Mouse (Mus musculus): ENCODE data around the gene Amn1. TPM values are rescaled to one million over a fixed set of nuclear protein-coding genes. Genes with fewer than 3 reads are reported as not detected.

Gene Amn1
- polyA plus RNA-seq, 1 experiment from 2014 or later, result 110 TPM

- 67% methylated on average over 4 of the region's 4 CpGs for whole genome bisulfite sequencing
- no peak overlapping the region for H3K4me2 ChIP-seq (replicated peaks)
- no peak overlapping the region for H3K27ac ChIP-seq
- H3K36me3 ChIP-seq (replicated peaks; ENCODE audit: control insufficient read depth, insufficient read depth), result no peaks in the 10 kb centered on the region
- ATAC-seq (ENCODE audit: low FRiP score) (no peak), DNase-seq (ENCODE audit: low spot score) (peak; percentile 33)
- no peaks in the 10 kb centered on the region for H3K4me1 ChIP-seq (replicated peaks; ENCODE audit: control insufficient read depth, insufficient read depth, low read length)
- H3K9ac ChIP-seq, result no peak overlapping the region
- H3K27me3 ChIP-seq (ENCODE audit: control insufficient read depth, insufficient read depth, low read length), result no peaks in the 10 kb centered on the region
- H3K9me3 ChIP-seq (ENCODE audit: control insufficient read depth, low read length), result no peaks in the 10 kb centered on the region
- H3K4me3 ChIP-seq (replicated peaks; ENCODE audit: low read length), result no peak overlapping the region
These were observed 61.8 kb downstream of the Amn1 start for GRCm38 (mm10) chr6:149126675-149127074.

DNA sequence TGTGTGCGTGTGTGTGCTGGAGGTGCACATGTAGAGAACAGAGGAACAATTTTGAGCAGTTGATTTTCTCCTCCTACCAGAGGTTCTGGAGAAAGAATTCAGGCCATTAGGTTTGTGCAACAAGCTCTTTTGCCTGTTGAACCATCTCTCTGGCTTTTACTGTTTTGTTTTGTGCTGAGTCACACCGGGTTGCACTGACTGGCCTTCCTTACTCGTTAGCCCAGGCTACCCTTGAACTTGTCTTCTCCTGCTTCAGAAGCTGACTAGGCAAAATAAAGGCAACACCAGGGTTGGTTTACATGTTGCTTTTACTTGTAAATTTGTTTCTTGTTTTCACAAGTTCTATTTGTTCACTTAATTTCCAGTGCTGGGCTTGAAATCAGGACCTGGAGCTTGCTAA, 65.5 kb downstream of the Amn1 start:
- H3K4me1 ChIP-seq (replicated peaks; ENCODE audit: control insufficient read depth, insufficient read depth, low read length), result no peaks in the 10 kb centered on the region
- H3K27me3 ChIP-seq (ENCODE audit: control insufficient read depth, insufficient read depth, low read length), result no peaks in the 10 kb centered on the region
- WGBS, result 78% methylated on average over 3 of the region's 3 CpGs
- no peaks in the 10 kb centered on the region for H3K36me3 ChIP-seq (replicated peaks; ENCODE audit: control insufficient read depth, insufficient read depth)
- DNase-seq (ENCODE audit: low spot score) (no peak), ATAC-seq (ENCODE audit: low FRiP score) (no peak)
- H3K4me2 ChIP-seq (replicated peaks), result no peak overlapping the region
- no peak overlapping the region for H3K27ac ChIP-seq
- H3K9me3 ChIP-seq (ENCODE audit: control insufficient read depth, low read length), result no peaks in the 10 kb centered on the region
- no peak overlapping the region for H3K9ac ChIP-seq
- no peak overlapping the region for H3K4me3 ChIP-seq (replicated peaks; ENCODE audit: low read length)

GRCm38 (mm10) chr6:149119853-149120252, 68.7 kb downstream of the Amn1 start:
- H3K36me3 ChIP-seq (replicated peaks; ENCODE audit: control insufficient read depth, insufficient read depth), result no peaks in the 10 kb centered on the region
- H3K27me3 ChIP-seq (ENCODE audit: control insufficient read depth, insufficient read depth, low read length), result no peaks in the 10 kb centered on the region
- H3K4me1 ChIP-seq (replicated peaks; ENCODE audit: control insufficient read depth, insufficient read depth, low read length), result no peaks in the 10 kb centered on the region
- H3K9ac ChIP-seq, result no peak overlapping the region
- H3K9me3 ChIP-seq (ENCODE audit: control insufficient read depth, low read length), result no peaks in the 10 kb centered on the region
- ATAC-seq (ENCODE audit: low FRiP score) (peak; percentile 69; the same call in 1 of the 2 replicates), DNase-seq (ENCODE audit: low spot score) (peak; percentile 89)
- H3K4me3 ChIP-seq (replicated peaks; ENCODE audit: low read length), result no peak overlapping the region
- WGBS, result 39% methylated on average over 2 of the region's 2 CpGs
- no peak overlapping the region for H3K27ac ChIP-seq
- H3K4me2 ChIP-seq (replicated peaks), result no peak overlapping the region

DNA sequence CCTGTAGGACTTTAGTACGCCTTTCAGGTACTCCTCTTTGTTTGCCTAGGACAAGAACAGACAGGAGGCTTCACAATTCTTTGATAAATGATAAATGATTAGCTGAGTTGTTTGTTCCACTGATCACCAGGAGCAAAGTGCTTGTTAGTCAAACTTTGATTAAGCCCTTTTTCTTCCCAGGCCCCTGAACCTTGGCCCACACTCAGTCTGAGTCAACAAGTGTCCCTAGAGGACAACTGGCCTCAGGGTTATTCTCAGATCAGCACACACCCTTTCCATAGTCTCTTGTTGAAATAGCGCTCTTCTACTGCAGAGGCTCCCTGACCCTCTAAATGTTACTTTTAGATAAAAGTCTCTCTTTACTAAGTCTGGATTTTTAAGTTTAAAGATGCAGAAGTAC, 69.6 kb downstream of the Amn1 start:
- Histone ChIP-seq H3K4me2 (replicated peaks) (no peak overlapping the region), H3K27me3 (ENCODE audit: control insufficient read depth, insufficient read depth, low read length) (no peaks in the 10 kb centered on the region), H3K9ac (no peak overlapping the region), H3K27ac (no peak overlapping the region), H3K4me1 (replicated peaks; ENCODE audit: control insufficient read depth, insufficient read depth, low read length) (no peaks in the 10 kb centered on the region), H3K9me3 (ENCODE audit: control insufficient read depth, low read length) (no peaks in the 10 kb centered on the region), H3K36me3 (replicated peaks; ENCODE audit: control insufficient read depth, insufficient read depth) (no peaks in the 10 kb centered on the region), H3K4me3 (replicated peaks; ENCODE audit: low read length) (no peak overlapping the region)
- DNase-seq (ENCODE audit: low spot score) (no peak), ATAC-seq (ENCODE audit: low FRiP score) (no peak)
- 67% methylated on average over 2 of the region's 2 CpGs for WGBS

DNA sequence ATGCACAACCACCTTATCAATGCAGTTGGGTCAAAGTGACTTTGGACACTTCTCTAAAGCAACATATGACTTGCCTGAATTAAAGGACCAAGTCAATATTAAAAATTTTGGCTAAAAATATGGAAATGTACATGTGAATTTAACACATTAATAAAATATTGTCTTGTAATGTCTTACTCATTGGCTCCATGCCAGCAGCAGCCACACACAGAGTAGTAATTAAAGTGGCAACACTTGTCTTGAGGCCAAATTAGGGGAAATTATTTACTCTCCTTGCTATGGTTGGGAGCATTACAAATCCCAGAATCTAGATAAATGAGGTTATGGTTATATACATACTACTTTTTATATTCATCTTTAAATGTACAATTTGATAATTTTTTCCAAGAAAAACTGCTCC, 71.5 kb downstream of the Amn1 start:
- no peaks in the 10 kb centered on the region for H3K9me3 ChIP-seq (ENCODE audit: control insufficient read depth, low read length)
- H3K27me3 ChIP-seq (ENCODE audit: control insufficient read depth, insufficient read depth, low read length), result no peaks in the 10 kb centered on the region
- H3K4me1 ChIP-seq (replicated peaks; ENCODE audit: control insufficient read depth, insufficient read depth, low read length), result no peaks in the 10 kb centered on the region
- DNase-seq (ENCODE audit: low spot score), result no peak
- no peaks in the 10 kb centered on the region for H3K36me3 ChIP-seq (replicated peaks; ENCODE audit: control insufficient read depth, insufficient read depth)
- H3K9ac ChIP-seq, result no peak overlapping the region
- H3K27ac ChIP-seq, result no peak overlapping the region
- no peak overlapping the region for H3K4me2 ChIP-seq (replicated peaks)
- no peak overlapping the region for H3K4me3 ChIP-seq (replicated peaks; ENCODE audit: low read length)
- ATAC-seq (ENCODE audit: low FRiP score), result no peak

GRCm38 (mm10) chr6:149108909-149109308, 79.6 kb downstream of the Amn1 start:
- no peak overlapping the region for H3K4me2 ChIP-seq (replicated peaks)
- 84% methylated on average over 2 of the region's 2 CpGs for WGBS
- no peaks in the 10 kb centered on the region for H3K4me1 ChIP-seq (replicated peaks; ENCODE audit: control insufficient read depth, insufficient read depth, low read length)
- no peak overlapping the region for H3K27ac ChIP-seq
- no peaks in the 10 kb centered on the region for H3K27me3 ChIP-seq (ENCODE audit: control insufficient read depth, insufficient read depth, low read length)
- no peak overlapping the region for H3K4me3 ChIP-seq (replicated peaks; ENCODE audit: low read length)
- H3K9me3 ChIP-seq (ENCODE audit: control insufficient read depth, low read length), result no peaks in the 10 kb centered on the region
- H3K36me3 ChIP-seq (replicated peaks; ENCODE audit: control insufficient read depth, insufficient read depth), result no peaks in the 10 kb centered on the region
- DNase-seq (ENCODE audit: low spot score), result no peak
- no peak for ATAC-seq (ENCODE audit: low FRiP score)
- no peak overlapping the region for H3K9ac ChIP-seq

- Histone ChIP-seq H3K9ac (no peak overlapping the region), H3K4me1 (replicated peaks; ENCODE audit: control insufficient read depth, insufficient read depth, low read length) (no peaks in the 10 kb centered on the region), H3K4me3 (replicated peaks; ENCODE audit: low read length) (no peak overlapping the region), H3K4me2 (replicated peaks) (no peak overlapping the region), H3K27me3 (ENCODE audit: control insufficient read depth, insufficient read depth, low read length) (no peaks in the 10 kb centered on the region), H3K36me3 (replicated peaks; ENCODE audit: control insufficient read depth, insufficient read depth) (no peaks in the 10 kb centered on the region), H3K27ac (no peak overlapping the region), H3K9me3 (ENCODE audit: control insufficient read depth, low read length) (no peaks in the 10 kb centered on the region)
- WGBS, result 81% methylated on average over 3 of the region's 3 CpGs
- DNase-seq (ENCODE audit: low spot score) (no peak), ATAC-seq (ENCODE audit: low FRiP score) (no peak)
These were observed 80.9 kb downstream of the Amn1 start for GRCm38 (mm10) chr6:149107615-149108014.

Other genes starting within 250 kb of the Amn1 start
- 45.6 and 48.1 TPM in 2 replicates for gene Sinhcaf, start 242.2 kb downstream of the Amn1 start, polyA plus RNA-seq (2014; fragmentation: Nextera tagmentation; extraction: Ambion mirVana)
- gene Dennd5b, start 87.0 kb downstream of the Amn1 start, polyA plus RNA-seq (2014; fragmentation: Nextera tagmentation; extraction: Ambion mirVana), result 18.4 and 21.1 TPM in 2 replicates
- gene Gm10203, start 58.5 kb downstream of the Amn1 start, polyA plus RNA-seq (2014; fragmentation: Nextera tagmentation; extraction: Ambion mirVana), result not detected in 2 replicates
- gene Etfbkmt, start 48.9 kb downstream of the Amn1 start, polyA plus RNA-seq (2014; fragmentation: Nextera tagmentation; extraction: Ambion mirVana), result 6.4 and 6.8 TPM in 2 replicates
- gene Resf1, start 120.7 kb upstream of the Amn1 start, polyA plus RNA-seq (2014; fragmentation: Nextera tagmentation; extraction: Ambion mirVana), result 28.4 and 30.0 TPM in 2 replicates
- gene Bicd1, start 220.2 kb upstream of the Amn1 start, polyA plus RNA-seq (2014; fragmentation: Nextera tagmentation; extraction: Ambion mirVana), result 40.9 and 44.6 TPM in 2 replicates